Mouse (Mus musculus) frontal cortex, postnatal 36 days (tissue): ENCODE data around the gene Chtf18.
"Not testable (repeated sequence)": the region's sequence is repeated elsewhere in the genome, so short reads cannot be mapped to it uniquely, and the experiment has no call there.

ENCODE experiments used
- DNase-seq, 2 experiments: peaks; one replicate each; pipeline ENCODE4 v3.0.0; 2022; ENCODE audit warnings: low spot score in 2 of 2

Gene Chtf18

DNA sequence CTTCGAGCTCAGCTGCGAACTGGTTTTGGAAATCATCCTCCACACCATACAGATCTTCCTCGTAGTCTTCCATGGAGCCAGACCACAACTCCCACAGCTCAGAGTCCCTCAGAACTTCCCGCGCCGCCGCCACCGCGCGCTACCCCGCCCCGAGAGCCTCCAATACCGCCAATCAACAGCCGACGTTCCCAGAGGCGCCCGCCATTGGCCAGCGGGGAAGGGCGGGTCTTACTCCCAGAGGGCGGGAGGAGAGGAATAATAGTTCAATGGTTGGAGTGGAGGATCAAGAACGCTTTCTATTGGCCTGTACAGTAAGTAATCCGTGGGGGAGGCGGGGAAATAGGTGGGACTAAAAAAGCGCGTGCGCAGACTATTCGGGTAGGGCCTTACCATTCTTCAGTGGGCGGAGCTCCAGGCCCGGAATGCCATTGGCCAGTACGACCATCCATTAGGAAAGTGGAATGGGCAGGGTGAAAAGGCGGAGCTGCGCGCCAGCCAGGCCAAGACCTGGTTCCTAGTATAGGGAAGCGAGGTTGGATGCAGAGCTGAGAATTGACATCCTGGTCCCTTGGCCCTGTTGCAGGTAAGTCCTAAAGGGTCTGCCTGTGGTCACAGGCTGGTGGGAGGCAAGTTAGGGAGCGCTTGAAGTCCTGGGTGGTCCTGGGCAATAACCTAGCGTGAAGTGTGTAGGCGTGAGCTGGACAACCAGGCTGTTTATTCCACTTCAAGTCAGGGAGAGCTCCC is at the start of gene Chtf18, which contains the start of gene Rpusd1:
Gene Chtf18 (minus strand): TSS at position 155 of the 744 bp plus-strand sequence.
Gene Rpusd1 (plus strand): TSS at position 406 of the 744 bp plus-strand sequence.
- peak; percentile 98 to 100 for DNase-seq

DNA sequence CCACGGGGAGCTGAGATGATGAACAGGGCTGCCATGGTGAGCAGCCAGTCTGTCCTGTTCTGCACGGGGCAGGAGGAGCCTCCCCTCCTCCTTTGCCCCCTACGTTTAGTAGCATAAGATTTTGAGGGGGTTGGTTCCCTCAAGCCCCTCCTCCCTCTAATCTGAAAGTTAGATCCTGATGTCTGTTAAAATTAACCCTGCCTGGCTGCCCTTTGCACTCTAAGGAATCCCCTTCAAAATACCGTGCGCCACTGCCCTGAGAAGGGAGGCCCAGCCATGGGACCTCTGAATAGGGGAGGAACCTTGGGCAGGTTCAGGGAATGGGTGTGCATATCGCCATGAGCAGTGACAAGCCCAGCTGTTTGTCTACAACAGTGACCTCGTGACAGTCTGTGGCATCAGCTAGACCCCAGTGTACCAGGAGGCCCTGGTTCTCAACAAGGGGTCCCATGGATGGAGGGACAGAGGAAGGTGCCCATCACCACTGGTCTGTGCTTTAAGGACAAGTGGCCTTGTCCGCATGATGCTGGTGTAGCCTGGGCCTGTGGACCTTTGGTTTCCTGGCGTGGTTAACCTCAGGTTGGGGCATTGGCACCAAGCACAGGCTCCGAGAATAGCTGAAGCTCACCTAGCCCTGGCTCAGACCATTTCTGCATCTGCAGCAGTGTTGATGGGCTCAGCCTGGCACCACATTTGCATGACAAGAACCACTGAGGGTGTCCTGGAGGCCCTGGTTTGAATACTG is 48.3 kb upstream of the Chtf18 start:
- DNase-seq = no peak

DNA sequence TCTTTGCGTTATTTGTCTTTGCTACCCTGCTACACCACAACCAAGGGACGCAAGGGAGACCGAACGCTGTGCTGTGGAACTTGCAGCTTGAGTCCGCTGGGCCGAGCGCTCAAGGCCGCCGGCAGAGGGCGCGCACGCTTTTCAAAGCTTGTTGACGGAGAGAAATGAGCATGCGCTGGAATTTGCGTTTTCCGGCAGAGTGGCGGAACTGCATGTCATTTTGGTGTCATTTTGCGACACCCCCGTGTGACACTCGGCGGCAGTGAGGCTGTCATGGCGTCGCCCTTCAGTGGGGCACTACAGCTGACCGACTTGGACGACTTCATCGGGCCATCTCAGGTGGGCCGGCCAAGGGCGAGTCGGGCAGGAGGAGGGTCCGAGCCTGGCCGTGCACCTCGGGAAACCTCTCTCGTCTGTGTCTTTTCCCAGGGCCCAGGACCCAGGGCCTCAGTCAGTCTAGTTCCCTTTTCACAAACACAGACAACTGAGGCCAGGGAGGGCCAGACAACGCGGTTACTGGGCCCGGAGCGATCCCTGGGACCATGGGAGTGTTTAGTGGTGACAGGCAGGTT is 46.4 kb upstream of the Chtf18 start, which contains the start of gene Narfl:
Gene Narfl (plus strand): TSS at position 228 of the 572 bp plus-strand sequence.
- DNase-seq = peak; percentile 99

DNA sequence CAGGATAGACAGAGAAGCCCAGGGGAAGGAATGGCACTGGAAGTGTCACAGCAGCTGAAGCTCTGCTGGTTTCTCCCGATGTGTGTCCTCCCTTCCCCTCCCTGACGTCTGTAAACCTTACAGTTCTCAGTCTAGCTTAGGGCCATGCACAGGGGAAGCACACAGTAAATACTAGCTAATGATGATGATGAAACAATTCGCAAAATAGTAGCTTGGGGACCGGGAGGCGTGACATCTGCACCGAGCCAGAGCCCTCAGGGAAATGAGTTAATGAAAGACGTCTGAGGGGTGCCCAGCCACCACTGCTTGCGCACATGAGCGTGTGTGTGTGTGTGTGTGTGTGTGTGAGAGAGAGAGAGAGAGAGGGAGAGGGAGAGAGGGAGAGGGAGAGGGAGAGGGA is 42.1 kb upstream of the Chtf18 start:
- DNase-seq = no peak

DNA sequence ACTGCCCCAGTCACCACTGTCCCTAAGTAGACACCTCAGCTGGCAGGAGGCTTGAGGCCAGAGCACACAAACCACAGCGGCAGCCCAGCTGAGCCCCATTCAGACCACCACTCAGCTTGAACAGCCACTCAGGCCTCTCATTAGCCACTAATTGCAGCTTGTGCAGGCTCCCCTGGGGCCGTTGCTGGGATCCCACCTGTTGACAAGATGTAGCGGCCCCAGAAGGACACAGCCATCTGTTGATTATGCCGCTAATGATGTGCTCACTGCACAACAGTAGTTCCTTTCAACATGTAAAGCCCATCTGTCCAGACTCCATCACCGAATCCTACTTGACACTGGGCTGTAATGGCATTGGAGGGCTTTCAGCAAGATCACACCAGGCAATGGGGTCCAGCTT is 38.7 kb upstream of the Chtf18 start:
- DNase-seq = no peak

DNA sequence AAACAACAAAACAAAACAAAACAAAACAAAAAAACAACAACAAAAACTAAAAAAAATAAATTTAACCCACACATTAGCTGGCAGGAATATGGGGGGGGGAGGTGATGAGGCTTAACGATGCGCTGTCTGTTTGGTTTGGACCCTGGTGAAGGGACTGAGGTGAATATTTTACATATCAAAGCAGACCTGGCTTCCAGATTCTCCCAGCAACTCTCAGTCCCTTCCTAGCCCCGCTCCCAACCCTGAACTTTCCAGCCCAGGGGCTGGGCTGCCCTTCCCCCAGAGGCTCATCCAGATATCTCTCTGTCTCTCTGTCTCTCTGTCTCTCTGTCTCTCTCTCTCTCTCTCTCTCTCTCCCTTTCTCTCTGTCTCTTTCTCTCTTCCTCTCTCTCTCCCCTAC is 35.4 kb upstream of the Chtf18 start:
- DNase-seq = no peak

DNA sequence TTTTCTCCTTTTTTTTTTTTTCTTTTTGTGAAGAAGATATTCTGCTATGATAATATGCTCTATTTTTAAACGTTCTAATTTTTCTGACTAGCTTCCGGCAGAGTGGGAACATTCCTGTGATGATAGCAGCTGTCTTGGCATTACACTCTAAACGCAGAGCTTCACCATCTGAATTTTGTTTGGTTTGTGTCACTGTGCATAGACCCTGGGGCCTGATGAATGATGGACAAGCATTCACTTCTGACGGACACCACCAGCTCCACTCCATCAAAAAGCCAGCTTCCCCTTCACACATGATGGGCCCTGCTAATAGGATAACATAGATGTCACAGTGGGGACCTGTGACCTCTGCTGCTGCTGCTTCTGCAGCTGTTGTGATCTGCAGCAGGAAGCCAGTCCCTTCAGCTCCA is 34.3 kb upstream of the Chtf18 start:
- DNase-seq = peak; percentile 31 to 71

DNA sequence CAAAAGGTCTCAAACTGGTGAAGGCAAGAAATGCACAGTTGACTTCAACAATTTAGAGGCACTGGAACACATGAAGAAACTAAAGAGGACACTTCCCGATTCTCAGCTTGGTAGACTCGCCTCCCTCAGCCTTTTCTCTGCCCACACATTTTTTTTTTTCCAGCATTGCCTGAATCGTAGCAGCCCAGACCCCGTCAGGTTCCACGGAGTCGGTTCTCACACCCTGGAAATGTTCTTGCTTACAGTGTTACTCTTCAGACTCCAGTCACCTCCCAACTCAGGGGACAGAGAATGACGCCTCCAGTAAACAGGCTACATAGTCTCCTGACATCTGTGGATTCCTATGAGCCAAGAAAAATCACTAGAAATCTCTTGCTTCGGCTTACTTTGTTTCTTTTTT is 32.9 kb upstream of the Chtf18 start:
- peak; percentile 36 to 46 for DNase-seq

DNA sequence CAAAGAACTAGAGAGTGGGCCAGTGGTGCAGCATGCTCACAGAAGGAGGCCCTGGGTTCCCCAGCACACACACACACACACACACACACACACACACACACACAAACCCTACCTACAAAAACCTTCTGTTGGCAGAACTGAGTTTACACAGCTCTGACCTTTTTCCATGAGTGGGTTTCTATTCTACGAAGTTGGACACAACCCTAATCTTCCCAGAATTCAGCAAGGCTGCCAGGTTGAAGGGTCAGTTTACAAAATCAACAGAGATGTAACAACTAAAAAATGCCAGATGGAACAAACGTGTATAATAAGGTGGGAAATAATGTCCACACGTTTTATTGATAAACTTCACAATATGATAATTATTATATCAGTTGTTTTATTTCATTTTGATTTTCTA is 30.5 kb upstream of the Chtf18 start:
- no peak for DNase-seq

DNA sequence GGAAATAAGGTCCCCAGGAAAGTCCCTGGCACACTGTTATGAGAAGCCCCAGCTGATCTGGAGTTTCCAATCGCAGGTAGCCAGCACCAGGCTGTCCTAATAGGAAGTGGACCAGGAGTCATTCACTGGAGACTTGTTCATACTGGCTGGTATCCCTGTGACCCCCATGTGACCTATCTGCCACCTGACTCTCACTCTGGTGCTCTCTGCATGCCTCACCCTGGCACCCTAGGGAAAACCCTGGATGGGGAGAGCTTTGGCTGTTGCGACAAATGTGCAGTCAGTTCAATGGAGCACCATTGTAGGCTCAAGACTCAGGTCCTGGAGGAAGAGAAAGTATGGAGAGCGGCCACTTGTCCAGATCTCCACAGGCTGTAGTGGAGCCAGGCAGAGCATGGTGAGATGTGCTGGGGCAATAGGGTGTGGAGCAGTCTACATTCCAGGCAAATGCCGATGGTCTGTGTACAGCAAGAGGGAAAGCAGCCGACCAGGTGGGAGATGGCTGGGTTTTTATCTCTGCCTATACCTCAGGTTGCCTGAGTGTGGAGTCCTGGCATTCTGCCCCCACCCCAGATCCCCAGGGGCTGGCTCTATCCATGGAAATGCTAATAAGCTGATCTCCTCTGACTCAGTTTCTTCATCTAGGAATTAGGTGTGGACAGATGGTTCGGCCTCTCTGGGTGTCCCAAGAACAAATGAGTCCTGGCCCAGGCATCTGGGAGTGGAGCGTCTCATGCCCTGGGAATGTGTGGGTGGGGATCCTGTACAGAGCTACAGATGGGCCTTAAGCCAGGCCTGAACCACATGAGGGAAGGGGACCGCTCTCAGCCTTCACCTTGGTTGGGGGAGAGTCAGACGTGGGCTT is 29.4 kb upstream of the Chtf18 start:
- DNase-seq = no peak

DNA sequence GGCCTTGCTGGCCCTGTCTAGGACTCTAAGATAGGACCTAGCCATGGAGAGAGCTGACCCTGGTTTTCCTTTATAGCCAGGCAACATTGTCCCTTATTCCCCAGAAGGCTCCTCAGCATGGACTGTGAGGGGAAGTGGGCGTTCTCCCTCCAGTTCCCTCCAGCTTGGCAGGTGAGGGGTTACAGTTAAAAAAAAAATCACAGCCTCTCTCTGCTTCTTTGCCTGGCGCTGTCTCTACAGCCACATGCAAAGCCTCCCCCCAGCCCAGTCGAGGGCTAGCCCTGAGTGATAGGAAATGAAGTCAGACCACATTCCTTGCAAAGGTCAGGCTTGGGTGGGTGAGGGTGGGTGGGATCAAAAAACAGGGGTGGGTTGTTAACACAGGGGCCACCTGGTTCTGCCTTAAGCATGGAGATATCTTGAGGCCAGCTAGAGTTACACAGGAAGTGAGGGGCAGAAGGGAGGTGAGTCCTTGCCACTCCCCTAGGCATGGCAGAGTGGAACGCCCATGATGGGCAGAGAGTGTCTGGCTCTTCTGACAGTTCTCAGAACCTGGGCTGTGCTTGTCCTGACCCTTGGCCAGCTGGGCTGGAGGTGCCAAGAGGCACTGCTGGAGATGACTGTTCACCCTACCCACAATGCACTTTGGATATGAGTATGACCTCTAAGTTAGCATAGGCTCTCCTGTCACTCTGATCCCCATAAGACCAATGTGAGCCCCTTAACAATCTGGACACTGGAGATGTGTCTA is 28.6 kb upstream of the Chtf18 start:
- no peak for DNase-seq

DNA sequence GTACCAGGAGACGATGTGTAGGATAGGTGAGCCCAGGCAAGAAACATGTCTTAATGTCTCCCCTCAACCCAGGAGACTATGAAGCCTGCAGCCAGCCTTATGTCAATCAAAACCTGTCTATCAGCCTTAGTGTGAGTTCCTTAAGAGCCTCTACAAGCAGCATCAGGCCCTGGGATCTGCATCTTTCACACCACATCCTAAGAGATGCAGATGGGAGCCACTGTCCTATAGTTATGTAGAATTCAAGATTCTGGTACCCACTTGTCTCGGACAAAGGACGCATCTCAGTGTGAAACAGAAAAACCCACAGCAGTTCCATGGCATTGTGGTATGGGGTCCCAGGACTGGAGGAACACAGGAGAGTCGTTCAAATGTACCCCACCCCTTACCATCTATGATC is 27.9 kb upstream of the Chtf18 start:
- DNase-seq = no peak

DNA sequence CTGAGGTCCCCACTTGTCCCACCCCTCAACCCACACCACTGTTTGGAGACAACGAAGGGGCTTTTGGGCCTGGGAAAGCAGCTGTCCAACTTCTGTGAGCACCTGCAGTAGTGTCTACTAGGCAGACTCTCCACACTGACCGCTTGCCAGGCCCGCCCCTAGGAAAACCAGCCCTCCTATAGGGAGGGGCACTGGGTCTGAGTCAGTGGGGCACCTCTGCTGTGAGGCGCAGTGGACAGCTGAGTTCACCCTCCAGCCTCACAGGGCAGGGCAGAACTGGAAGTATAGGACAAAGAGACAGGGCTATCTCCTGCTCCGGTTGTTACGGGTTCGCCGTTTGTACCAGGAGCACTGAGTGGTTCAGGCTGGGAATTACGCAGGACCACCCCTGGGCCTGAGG is 27.0 kb upstream of the Chtf18 start, which contains the start of gene Msln:
Gene Msln (minus strand): TSS at position 138 of the 400 bp plus-strand sequence.
- no peak for DNase-seq

DNA sequence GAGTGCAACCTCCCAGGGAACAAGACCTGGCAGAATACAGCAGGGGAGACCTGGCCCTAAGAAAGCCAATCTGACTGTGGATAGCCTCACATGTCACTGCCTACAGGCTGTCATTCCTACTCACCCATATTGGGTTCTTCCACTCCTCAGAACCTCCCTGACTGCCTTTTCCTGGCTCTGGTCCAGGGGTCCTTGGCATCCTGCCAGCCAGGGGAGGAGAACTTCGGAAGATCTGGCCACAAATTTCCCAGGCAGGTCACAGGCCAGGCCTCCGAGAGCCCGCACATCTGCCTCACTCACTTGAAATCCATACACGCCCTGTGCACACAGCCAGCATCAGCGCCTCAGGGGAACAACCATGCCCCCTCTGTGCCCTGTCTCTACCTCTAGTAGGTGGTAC is 24.2 kb upstream of the Chtf18 start:
- DNase-seq = peak in 1 of 2 experiments; percentile 21

DNA sequence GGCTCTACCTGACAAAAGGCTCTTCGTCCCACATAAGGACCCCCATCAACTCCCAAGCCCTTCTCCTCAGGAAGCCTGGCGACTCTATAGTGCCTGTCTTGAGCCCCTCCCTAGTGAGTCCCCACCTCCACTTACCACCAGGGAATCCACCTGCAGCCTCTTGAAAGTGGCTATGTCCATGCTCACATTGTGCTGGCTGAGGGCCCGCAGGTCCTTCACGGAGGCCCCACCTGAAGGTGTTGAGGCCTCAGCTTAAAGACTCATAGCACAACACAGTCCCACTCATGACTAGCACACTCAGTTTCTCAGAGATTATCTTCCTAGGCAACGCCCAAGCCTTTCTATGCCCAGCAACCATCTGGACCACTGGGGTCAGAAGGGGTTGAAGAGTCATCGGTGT is 22.1 kb upstream of the Chtf18 start:
- no peak for DNase-seq

DNA sequence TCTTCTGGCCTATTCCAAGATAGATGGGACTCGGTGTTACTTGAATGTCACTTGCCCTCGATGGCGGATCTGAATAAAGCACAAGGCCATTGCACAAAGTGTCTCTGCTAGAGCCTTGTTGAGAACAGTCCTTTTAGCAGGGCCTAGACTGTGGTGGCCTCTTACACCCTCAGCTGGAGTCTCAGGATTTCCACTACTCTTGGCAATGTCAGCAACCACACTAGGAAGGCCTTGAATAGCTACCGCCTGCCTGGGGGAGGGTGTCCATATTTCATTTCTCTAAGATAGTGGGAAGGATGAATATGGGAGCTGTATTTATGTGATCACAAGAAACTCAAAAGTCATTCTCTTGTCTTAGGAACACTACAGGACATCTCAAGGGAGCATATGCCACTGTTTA is 21.0 kb upstream of the Chtf18 start:
- DNase-seq = no peak

DNA sequence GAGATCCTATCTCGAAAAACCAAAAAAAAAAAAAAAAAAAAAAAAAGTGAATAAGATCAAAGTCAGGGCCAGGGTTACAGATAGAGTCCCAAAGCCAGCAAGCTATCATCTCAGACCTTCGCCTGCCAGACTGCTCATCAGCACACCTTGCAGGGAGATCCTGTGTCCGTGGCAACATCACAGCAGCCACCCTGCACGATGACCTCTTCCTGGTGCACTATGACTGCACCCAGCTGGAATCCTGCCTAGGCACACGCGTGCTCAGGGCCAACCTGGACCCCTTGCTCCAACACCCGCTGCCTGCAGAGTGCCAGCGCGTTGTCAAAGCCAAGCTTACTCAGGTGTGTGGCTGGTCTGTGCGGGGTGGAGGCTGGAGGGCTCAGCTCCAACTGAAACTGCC is 17.1 kb upstream of the Chtf18 start:
- DNase-seq = no peak

DNA sequence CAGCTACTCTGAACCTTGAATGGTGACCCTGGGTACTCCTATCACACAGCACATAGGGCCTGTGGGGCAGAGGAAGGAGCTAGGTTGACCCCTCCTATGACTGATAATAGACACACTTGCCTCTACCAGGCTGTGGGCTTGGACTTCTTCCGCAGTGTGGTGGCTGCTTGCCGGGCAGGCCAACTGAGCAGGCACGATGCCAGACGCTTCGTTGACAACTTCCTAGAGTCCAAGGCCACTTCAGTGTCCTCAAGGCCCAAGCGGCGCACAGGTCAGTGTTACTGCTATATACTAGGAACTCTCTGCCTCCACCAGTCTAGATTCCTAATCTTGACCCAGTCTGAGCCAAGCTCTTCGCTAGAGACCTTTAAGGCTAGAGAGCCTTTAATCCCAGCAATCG is 16.6 kb upstream of the Chtf18 start:
- DNase-seq = no peak

DNA sequence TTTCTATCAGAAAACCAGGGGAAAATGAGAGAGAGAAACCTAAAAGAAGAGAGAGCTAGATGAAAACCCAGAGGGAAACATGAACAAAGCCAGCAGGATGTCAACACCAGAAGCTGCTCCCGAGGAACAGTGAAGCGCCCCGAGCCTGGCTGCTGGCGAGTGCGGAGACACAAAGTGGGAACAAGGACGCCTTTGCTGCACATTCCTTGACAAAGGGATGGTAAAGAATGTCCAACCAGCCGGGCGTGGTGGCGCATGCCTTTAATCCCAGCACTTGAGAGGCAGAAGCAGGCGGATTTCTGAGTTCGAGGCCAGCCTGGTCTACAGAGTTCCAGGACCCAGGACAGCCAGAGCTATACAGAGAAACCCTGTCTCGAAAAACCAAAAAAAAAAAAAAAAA is 14.3 kb upstream of the Chtf18 start:
- DNase-seq = not testable (repeated sequence)

DNA sequence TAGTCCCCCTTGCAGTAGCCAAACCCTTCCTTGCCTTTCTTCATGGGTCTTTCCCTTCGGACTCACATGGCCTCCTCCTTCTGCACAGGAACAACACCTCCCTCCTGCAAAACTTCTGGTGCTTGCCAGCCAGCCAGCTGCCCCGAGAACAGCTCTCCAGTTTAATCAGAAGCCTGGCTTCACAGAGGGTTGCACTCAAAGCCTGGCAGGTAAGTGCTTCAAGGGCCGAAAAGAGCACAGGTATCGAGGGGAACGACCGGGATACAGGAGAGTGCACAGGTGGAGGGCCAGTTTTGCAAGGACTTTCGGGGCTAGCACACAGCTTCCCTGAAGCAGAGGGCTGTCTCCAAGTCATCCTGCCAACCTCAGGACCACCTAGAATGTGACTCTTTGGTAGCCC is 11.6 kb upstream of the Chtf18 start:
- no peak for DNase-seq

DNA sequence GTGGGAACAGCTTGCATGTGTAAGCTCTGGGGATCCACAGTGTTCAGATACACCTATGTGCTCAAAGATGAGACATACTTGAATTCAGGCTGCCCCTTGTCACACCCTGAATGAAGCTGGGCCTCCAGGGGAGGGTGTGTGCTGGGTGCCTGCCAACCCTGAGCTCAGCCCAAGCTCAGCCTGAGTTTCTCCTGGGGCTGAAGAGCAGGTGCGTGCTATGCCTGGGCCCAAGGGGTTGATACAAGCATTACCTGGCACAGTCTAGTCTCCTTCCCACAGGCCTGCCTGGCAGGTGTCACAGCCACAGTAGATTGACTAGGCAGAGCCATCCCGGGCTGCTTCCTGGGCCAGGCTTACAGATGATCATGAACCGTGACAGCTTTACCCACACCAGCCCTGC is 8.5 kb upstream of the Chtf18 start, which contains the start of gene Mslnl:
Gene Mslnl (plus strand): TSS at position 298 of the 400 bp plus-strand sequence.
- DNase-seq = no peak
